Mouse (Mus musculus) heart, postnatal 36 days (tissue): Measurements from ENCODE around the gene Olfr742. TPM values are rescaled to one million over a fixed set of nuclear protein-coding genes. Genes with fewer than 3 reads are reported as not detected.

ENCODE experiments used
- DNase-seq, 2 experiments: peaks; one replicate each; pipeline ENCODE4 v3.0.0; 2021 to 2022
- intact Hi-C: fragments of 180-260 bp; cut with DNase I; formaldehyde crosslinking; loops from one replicate; pipeline ENCODE4 v1.15.1; 2025
- total RNA-seq, 2 experiments: library from RNA; stranded (reverse); gene quantifications; 2 replicates each; pipeline ENCODE4 v1.2.3; 2021

The Olfr742 gene
- total RNA-seq, result not detected

DNA sequence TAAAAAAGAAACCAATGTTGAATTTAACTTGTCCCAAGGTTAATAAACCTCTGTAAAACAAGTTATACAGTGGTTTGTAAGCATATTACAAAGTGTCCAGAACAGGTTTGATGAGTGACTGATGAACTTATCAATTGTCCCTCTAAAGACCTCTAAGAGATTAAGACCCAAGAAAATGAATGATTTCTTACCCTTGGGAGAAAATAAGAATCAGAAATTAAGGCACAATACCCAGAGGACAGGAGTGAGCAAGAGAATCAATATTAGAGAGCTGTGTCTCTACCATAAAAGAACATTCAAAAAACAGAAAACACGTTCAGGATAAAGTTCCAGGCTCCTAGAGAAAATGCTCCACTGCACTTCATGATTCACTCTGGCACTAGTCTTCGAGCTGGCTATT is at the start of gene Olfr742:
Olfr742 (plus strand) TSS at position 301 of the 400 bp plus-strand sequence.
- intact Hi-C loops, result no loop called here
- no peak for DNase-seq

DNA sequence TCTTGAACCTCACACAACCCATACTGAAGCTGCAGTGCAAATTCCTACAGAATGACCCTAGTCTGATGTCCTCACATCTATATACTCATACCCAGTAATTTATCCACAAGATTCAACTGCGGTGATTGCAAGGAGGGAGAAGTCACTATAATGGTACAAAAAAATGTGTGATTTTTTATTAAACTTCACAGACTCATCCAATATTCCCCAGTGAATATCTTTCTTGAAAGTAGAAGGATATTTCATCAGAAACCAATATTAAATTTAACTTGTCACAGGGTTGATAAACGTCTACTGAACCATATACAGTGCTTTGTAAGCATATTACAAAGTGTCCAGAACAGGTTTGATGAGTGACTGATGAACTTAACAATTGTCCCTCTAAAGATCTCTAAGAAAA is 31.0 kb upstream of the Olfr742 start, which contains the start of gene Olfr741:
Olfr741 (plus strand) TSS at position 301 of the 400 bp plus-strand sequence.
- no peak for DNase-seq
- intact Hi-C loops, result no loop called here

- DNase-seq, result no peak
- intact Hi-C loops, result no loop called here
Measured at GRCm38 (mm10) chr14:50478406-50478805, 25.0 kb upstream of the Olfr742 start.

DNA sequence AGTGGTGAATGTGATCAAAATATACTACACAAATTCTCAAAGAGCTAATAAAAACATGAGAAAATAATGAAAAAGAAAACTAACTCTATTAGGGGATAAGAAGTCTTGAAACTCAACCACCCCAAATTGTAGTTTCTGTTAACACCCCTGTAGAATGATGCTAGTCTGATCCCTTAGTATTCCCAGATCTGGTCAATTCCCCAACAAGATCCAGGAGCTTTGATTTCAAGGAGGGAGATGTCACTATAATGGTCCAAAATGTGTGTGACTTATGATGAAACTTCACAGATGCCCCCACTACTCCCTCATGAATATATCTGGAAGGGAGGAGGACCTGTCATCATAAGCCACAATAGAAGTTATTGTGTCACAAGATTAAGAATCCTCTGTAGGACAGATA is 18.1 kb downstream of the Olfr742 start, which contains the start of gene Olfr743:
Olfr743 (plus strand) TSS at position 301 of the 400 bp plus-strand sequence.
- no peak for DNase-seq
- intact Hi-C loops, result no loop called here

DNA sequence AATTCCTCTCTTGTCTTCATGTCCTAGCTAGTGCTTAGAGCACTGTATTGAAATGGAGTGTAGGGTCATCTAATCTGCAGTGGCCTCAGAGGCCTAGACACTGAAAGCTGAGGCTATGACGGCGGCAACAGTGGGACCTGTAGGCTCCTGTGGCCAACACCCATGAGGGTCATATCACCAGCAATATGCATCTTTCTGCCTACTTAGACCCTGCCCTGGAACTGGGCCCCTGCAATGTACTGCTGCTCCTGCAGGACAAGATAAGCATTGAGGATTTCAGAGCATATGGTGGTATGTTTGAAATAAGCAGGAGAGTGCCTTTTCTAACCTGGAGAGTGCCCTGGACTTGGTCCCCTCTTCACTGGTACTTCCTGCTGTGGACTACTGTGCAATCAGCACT is 49.3 kb downstream of the Olfr742 start:
- intact Hi-C loops, result no loop called here
- DNase-seq, result no peak

Other genes with a start within 250 kb of the Olfr742 start
- not detected for gene Olfr732, start 219.4 kb upstream of the Olfr742 start, total RNA-seq
- not detected for gene Olfr733, start 202.1 kb upstream of the Olfr742 start, total RNA-seq
- not detected for gene Olfr734, start 176.8 kb upstream of the Olfr742 start, total RNA-seq
- not detected for gene Olfr735, start 154.7 kb upstream of the Olfr742 start, total RNA-seq
- gene Tlr11, start 145.7 kb upstream of the Olfr742 start, total RNA-seq, result under 1 TPM in 1 of 2 experiments, not detected in 1; 0.08 TPM
- gene Olfr736, start 122.4 kb upstream of the Olfr742 start, total RNA-seq, result not detected
- not detected for gene Olfr738, start 96.0 kb upstream of the Olfr742 start, total RNA-seq
- not detected for gene Olfr739, start 85.0 kb upstream of the Olfr742 start, total RNA-seq
- gene Olfr740, start 58.1 kb upstream of the Olfr742 start, total RNA-seq, result not detected
- not detected for gene Olfr741, start 30.9 kb upstream of the Olfr742 start, total RNA-seq
- gene Olfr743, start 18.2 kb downstream of the Olfr742 start, total RNA-seq, result not detected
- not detected for gene Olfr744, start 111.3 kb downstream of the Olfr742 start, total RNA-seq
- not detected for gene Olfr745, start 135.8 kb downstream of the Olfr742 start, total RNA-seq
- gene Olfr746, start 143.5 kb downstream of the Olfr742 start, total RNA-seq, result not detected
- gene Olfr747, start 189.6 kb downstream of the Olfr742 start, total RNA-seq, result not detected
- not detected for gene Olfr748, start 203.8 kb downstream of the Olfr742 start, total RNA-seq
- gene Olfr749, start 241.5 kb downstream of the Olfr742 start, total RNA-seq, result not detected